Mouse (Mus musculus) spleen, postnatal 36 days (tissue): ENCODE data around the gene Bsn.

ENCODE experiments used
- DNase-seq, 2 experiments: peaks; one replicate each; pipeline ENCODE4 v3.0.0; 2022; ENCODE audit warnings: low spot score in 2 of 2, mixed read lengths in 1 of 2

Gene Bsn

GRCm38 (mm10) chr9:108189787-108190679 is at the start of gene Bsn:
Gene Bsn, minus strand, starts transcription at chr9:108190384.
- DNase-seq, result peak in 1 of 2 experiments; percentile 23

GRCm38 (mm10) chr9:108239951-108240350 is 49.8 kb upstream of the Bsn start:
- DNase-seq, result no peak

- DNase-seq, result no peak
These were observed 48.6 kb upstream of the Bsn start for GRCm38 (mm10) chr9:108238831-108239230.

- no peak for DNase-seq
These were observed 48.2 kb upstream of the Bsn start for GRCm38 (mm10) chr9:108238402-108238801.

- no peak for DNase-seq
These were observed 44.5 kb upstream of the Bsn start for GRCm38 (mm10) chr9:108234682-108235081.

GRCm38 (mm10) chr9:108232908-108233307 is 42.7 kb upstream of the Bsn start:
- no peak for DNase-seq

GRCm38 (mm10) chr9:108227911-108228649 is 37.9 kb upstream of the Bsn start:
- no peak for DNase-seq

- DNase-seq, result no peak
These were observed 35.0 kb upstream of the Bsn start for GRCm38 (mm10) chr9:108225166-108225565.

GRCm38 (mm10) chr9:108223633-108224032 is 33.4 kb upstream of the Bsn start:
- DNase-seq, result no peak

- DNase-seq, result no peak
These were observed 31.4 kb upstream of the Bsn start for GRCm38 (mm10) chr9:108221566-108221965.

- no peak for DNase-seq
These were observed 30.2 kb upstream of the Bsn start for GRCm38 (mm10) chr9:108220380-108220774.

GRCm38 (mm10) chr9:108219766-108220379 is 29.7 kb upstream of the Bsn start:
- DNase-seq, result no peak

- DNase-seq, result no peak
These were observed 27.9 kb upstream of the Bsn start for GRCm38 (mm10) chr9:108217936-108218543.

- DNase-seq, result peak; percentile 22 to 27
These were observed 27.2 kb upstream of the Bsn start for GRCm38 (mm10) chr9:108217406-108217805.

- DNase-seq, result no peak
These were observed 22.9 kb upstream of the Bsn start for GRCm38 (mm10) chr9:108213105-108213504.

GRCm38 (mm10) chr9:108212426-108212825 is 22.2 kb upstream of the Bsn start:
- no peak for DNase-seq

GRCm38 (mm10) chr9:108205571-108205901 is 15.4 kb upstream of the Bsn start:
- DNase-seq, result no peak

- no peak for DNase-seq
These were observed 14.8 kb upstream of the Bsn start for GRCm38 (mm10) chr9:108204884-108205570.

- peak; percentile 73 to 81 for DNase-seq
These were observed 12.8 kb upstream of the Bsn start for GRCm38 (mm10) chr9:108203015-108203414.

GRCm38 (mm10) chr9:108202169-108202568 is 12.0 kb upstream of the Bsn start:
- DNase-seq, result no peak

GRCm38 (mm10) chr9:108201160-108201559 is 11.0 kb upstream of the Bsn start:
- peak; percentile 92 to 93 for DNase-seq
